Mouse (Mus musculus) lung, postnatal 25 days (tissue): ENCODE measurements around the gene Plekha7.
A peak's percentile ranks its signal among the peaks of the same experiment; 100 is the strongest.

ENCODE experiments used
- DNase-seq: peaks from one replicate; pipeline ENCODE4 v3.0.0; 2022; ENCODE audit warnings: low spot score

Plekha7 gene

DNA sequence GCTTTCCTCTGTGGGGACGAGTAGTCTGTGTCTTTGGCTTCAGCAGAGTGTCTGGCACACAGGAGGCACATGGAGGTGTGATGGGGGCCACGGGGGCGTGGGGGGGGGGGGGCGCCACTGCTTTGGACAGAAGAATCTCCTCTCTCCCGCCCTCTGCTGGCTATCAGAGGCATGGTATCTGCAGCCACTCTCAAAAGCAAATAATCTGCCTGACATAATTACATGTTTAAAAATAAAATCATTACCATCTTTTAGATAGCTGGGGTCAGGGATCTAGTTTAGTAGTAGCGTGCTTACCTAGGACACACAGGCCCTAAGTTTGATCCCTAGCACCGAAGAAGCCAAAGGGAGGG is 60.8 kb downstream of the Plekha7 start:
- peak; percentile 14 for DNase-seq

DNA sequence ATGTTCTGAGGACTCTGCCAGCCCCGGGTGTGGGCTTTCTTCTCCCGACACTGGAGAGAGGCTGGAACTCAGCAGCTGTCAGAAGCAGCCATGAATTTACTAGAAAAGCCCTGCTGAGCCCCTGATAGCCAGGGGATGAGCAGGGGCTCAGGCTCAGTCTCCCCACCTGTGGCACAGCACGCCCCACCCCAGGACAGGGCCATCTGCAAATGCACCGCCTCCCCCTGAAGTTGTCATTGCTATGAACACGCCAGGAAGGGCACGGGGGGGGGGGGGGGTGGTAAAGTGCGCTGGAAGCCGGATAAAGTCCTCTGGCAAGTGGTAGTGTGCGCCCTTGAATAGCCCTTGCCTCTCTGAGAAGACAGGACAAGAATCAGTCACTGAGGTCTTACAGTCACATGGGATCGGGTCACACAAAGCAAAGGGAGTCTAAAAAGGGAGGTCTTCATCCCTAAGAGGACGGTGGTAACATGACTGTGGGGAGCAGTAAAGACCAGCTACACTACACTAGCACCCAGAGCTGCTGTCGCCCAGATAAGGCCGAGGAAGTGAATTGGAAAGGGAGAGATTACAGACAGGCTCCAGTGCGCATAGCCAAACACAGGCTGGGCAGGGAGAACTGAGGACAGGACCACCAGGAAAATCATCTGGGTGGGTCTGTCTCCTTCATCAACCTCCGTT is 61.3 kb downstream of the Plekha7 start:
- DNase-seq: no peak

DNA sequence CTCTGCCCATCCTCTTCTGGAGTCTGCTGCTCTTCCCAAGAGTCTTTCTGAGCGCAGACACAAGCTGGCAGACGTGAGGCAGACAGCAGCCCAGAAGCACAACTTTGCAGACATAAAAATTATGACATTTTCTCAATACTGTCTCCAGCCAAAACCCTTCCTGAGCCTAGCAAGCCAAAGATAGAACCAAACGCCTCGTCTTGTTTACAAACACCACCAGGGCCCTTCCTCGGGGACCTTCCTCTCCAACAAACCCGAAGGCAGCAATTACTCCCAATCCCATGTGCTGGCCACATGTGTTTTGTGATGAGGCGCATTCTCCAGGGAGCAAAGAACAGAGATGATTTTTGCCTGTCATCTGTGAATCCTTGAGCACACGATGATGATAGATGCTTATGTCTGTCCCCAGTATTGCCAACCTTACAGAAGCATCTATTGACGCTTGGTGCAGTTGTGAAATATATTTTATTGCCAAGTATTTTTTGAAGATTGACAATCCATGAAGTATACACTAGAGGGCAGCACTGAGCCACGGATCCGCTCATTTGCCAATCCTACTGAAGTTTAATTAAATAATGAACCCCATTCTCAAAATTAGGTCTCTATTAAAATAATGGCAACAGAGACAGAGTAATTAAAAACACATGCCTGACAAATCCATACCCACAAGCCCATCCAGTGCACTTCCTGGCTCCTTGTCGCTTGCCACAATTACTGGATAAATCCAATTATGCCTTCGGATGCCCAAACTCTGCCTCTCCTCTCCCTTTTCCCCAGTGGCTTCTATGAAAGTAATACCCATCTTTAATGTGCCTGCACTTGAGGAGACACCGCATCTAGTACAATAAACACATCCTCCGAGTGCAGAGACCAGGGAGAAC is 62.1 kb downstream of the Plekha7 start:
- peak; percentile 38 for DNase-seq

DNA sequence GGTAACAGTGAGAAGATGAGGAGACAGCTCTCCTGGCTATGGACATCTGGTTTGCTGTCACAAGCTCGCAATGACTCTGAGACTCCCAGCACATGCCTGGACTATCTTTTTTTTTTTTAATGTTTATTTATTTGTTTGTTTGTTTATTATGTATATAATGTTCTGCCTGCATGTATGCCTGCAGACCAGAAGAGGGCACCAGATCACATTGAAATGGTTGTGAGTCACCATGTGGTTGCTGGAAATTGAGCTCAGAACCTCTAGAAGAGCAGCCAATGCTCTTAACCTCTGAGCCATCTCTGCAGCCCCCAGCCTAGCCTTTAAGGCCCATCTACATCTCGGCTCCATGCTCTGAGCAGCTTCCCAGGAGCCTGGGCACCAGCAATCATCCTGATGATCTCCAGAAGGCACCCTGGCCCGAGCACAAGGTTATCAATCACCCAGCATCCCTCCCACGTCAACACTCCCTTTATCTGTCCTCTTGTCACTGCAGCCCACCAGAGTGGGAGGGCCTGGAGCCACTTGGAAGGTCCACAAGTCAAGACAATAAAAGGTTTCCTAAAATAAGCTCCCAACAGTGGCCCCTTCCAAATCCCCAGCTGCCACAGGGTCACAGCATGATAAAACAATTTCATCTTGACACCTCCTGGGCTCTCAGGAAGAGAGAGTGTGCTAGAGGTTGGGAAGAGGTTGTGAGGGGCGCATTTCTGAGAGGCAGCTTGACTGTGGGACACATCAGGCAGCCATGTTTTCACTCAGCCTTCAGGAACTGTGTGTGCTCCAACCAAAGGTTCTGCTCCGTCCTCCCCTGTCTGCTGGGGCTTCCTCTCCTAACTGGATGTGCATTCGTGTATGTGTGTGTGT is 63.6 kb downstream of the Plekha7 start:
- DNase-seq: no peak

DNA sequence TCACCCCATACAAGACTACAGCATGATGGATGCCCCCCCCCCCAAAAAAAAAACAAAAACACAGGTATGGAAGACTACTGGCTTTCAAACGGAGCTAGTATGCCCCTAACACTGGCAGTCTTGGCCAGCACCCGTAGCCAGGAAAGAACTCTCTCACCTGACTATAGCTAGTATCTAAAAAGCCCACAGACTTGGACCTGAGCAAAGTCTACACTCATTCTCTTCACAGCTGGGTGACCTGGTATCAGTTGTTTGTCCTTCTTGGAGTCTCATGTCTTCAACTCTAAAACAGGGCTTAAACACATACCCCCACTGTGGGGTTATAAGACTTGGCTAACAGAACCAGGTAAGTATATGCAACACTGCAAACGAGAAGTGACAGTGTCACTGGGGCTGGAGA is 65.4 kb downstream of the Plekha7 start:
- no peak for DNase-seq

DNA sequence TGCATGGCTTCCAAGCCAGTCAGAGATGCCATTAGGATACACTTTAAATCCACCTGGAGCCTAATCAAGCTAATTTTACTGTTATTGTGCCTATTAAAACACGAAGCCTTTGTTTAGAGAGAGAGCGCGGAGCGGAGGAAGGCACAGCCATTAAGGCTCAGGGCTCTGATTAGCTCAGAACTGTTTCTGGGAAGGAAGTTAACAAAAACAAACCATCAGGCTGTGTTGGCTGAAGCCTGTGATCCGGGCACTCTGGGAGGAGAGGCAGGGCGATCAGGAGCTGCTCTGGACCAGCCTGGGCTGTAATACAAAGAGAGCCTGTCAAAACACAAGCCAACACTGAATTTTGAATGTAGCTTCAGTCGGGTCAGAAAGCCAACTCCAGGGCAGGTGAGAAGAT is 66.6 kb downstream of the Plekha7 start:
- no peak for DNase-seq

DNA sequence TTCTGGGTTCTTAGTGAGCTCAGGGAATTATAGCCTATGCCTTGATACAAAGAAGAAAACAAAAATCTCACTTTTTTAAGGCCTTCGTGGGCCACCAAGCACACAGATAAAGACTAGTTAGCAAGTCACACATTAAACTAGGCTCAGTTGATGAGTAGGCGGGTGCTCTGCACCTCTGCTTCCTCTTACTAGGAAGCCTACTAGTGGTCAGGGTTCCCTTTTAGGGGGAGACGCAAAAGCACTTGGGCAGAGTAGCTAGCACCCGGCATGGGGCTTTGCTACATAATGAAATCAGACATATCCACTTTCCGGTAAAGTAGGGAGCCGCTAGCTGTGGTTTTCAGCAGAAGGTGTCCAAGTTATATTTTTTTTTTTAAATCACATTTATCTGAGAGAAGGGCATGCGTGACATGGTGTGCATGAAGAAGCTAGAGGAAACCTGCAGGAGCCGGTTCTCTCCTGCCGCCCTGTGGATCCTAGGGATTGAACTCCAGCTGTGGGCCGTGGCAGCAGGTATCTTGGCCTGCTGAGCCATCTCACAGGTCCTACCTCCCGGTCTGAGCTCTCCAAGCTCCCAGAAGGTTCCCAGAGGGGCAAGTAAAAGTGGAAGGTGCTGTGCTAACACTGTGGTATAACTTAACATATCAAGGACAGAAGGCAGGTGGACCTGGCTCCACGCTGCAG is 67.2 kb downstream of the Plekha7 start:
- no peak for DNase-seq

DNA sequence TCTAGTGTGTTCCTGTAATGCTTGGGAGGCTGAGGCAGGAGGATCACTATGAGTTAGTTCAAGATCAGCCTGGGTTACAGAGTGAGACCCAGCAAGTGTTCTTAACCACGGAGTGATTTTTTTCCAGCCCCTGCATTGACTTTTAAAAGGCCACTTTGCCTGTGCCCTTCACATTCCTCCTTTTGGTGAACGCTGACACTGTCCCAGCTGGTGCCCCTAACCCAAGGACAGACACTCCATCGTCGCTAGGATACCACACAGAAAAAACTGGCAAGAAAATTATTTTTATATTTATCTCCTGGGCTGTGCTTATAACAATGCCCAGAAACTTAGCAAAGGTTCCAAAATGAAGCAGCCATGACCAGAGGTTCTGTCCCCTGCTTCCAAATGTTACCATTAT is 67.8 kb downstream of the Plekha7 start:
- no peak for DNase-seq

DNA sequence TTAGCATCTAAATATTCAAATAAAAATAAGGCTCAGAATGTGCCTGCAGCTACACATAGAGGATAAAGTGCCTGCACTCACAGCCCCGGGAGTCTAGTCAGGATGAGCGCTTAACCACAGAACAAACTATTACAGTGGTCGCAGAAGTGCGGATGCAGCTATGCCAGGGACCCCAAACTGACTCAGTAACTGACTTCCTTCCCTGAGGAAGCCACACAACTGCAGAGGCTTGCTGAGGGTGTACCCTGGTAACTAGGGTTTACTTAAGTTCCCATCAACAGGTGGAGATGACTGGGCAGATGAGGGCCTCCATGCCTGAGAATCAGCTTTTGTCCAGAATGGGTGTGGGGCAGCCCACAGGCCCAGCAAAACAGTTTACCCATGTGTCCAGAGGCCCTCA is 69.9 kb downstream of the Plekha7 start:
- no peak for DNase-seq

DNA sequence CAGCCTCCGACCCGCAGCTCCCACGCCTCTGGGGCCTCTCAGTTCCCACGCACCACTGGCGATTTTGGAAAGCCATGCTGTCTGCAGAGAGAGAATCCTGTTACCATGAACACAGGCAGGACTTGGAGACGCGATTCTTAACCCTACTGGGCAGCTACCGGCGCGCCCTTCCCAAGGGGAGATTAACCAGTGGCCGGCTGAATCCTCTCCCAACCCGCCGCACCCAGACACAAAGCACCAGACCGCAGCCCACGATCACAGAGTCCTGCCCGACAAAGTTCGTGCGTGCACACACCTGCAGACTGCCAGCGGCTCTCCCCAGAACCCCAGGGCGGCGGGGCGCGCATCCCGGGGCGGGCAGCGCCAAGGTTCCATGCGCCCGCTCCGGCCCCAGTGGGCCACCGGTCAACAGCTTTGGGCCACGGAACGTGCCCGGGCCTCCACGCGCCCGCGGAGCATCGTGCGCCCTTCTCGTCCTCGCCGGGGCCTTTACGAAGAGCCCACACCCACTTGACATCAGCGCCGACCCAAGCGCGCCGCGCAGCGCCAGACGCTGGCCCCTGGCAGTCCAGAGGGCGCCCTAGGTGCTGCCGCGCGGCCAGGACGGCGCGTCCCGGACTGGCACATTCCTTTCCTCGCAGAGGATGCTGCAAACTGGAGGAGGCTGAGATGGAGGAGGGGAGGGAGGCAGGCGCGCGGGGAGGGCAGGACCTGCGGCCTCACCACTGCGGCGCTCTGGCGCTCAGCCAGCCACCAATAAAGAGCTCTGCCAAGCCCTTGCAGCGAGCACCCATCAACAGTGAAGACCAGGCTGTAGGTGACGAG is 70.8 kb downstream of the Plekha7 start:
- peak; percentile 28 for DNase-seq

DNA sequence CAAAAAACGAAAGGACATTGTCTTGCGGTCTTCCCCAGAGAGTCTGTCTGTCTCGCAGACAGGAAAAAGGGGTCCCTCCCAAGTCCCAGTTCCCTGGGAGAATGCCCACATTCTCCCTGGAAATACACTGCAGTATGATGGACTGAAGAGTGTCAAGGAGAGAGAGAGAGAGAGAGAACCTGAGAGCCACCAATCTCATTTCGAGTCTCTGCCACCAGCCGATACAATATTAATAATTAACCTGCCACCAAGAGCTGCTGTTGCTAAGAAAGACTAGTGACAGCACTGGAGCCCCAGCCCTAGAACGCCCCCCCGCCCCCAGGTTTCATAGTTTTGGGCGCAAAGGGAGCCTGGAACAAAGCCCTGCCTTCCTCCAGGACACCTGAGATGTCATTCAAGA is 71.6 kb downstream of the Plekha7 start:
- no peak for DNase-seq

DNA sequence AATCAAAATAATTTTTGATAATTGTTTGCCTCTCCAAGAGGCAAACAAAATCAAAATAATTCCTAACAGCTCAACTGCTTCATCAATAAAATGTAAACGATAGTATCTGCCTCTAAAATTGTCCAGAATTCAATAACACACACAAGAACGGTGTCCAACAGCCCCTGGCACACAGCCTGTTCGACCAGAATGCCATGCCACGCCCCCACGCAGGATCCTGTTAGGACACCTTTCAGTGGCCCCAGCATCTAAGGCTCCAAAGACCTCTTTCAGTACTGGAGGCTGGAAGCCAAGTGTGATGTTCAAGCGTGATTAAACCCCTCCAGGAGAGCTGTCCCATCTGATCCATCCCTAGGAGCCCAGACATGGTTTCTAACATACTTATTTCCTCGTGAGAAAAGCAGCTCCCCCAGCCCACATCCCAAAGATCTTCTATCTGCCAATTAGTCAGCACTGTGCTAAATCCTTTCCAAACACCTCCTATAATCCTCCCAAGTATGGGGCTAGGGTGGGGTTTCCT is 73.8 kb downstream of the Plekha7 start:
- no peak for DNase-seq

DNA sequence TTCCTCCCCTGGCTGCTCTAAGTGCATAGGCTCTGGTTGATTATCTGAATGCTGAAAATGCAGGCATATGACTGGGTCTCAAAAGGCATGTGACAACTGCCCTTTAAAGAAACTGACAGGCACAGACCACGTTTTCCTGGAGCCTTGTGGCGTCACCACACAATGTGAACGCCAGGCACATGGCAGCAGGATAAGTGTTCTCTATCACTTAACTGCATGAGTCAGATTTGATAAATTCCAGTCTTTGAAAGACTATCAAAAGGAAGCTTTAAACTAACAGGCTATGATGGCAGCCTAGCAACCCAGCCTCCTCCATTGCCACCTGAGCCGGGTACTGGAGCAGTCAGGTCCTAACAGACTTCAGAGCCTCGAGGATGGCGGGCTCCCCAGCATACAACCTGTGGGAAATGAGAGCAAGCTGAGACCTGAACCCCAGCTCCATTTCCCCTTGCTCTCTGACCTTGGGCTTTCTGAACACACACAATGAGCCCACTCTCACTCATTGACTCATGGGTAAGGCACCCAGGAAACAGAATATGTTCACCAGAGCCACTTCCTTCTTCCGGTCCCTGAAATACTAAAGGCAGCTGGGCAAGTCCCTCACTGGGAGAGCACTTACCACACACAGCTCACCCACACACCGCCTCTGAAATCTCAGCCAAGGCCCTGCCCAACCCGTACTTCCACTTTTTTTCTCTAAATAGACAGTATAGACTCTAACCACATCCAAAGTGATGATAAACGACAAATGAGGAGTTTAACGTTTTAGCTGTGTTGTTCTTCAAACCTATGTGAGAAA is 77.2 kb downstream of the Plekha7 start:
- peak; percentile 48 for DNase-seq

DNA sequence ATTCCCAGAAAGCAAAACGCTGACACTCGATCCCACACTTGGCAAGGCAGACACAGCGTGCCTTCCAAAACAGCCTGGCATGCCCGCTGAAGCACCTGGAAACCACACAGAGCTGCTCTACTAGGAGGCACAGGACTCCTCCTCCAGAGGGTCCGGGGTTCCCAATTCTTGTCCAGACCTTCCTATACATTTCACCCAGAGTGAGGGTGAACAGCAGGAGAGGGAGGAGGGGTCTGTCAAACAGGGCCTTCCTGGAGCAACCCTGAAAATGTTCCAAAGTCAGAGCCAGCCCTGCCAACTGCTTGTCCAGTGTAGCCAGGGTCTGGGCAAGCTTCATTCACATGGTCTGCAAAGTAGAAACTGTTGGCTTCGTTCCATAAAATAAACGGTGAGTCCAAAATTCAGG is 81.3 kb downstream of the Plekha7 start:
- DNase-seq: no peak

DNA sequence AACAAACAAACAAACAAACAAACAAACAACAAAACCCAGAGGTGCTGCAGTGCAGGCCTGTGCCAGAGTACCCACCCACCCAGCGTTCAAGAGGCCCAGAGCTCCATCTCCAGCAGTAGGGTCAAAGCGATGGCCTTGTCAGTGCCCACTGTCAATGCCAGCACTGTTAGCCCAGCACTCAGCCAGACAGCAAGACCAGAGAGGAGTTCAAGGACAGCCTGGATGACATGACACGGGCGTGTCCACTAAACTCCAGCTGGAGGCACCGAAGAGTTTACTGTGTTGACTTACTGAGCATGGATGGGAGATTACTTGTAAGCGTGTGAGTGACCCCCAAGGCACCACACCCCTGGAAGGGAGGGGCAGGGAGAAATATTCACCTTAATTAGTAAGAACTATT is 81.9 kb downstream of the Plekha7 start:
- no peak for DNase-seq

DNA sequence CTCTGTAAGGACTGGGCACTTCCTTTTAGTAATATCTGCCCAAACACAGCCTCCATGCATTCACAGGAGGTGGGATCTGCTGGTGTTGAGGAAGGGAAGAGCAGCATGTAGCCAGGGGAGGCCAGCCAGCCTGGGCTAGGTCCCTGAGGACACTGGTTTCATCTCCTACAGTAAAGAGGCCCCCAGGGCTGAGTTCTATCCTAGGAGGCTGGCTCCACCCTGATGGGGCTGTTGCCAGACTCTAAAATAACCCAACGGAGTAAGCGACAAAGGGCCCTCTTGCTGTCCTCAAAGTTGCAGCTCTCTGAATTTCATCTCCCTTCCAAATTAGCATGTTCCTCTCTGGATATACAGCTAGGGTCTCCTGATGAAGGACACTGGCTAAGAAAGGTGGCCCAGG is 83.6 kb downstream of the Plekha7 start:
- no peak for DNase-seq

DNA sequence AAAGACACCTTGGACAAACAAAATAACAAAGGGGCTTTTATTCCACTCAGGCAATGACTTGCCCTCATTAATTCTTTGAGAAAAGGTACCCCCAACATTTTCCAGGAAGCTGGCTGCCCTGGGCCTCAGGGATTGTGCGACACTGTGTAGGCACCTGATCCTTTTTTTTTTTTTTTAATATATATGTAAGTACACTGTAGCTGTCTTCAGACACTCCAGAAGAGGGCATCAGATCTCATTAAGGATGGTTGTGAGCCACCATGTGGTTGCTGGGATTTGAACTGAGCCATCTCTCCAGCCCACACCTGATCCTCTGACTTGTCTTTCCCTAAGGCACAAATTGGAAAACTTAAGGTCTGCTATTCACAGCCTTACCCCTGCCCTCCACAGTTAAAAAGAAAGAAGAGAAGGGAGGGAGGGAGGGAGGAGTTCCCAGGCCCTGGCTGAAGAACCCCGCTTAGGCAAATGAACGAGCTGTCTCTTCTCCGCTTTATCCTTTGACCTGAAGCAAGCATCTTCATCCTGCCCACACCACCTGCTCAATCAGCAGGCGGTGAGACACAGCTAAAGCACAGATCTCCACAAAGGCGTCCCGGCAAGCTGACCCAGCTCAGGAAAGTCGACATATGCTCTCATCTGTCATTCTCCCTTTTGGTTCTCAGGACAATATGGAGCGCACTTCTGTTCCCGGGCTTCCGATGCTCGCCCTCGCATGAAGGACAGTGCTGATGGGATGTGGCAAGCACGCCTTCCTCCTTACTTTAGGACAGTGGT is 85.0 kb downstream of the Plekha7 start:
- DNase-seq: no peak

DNA sequence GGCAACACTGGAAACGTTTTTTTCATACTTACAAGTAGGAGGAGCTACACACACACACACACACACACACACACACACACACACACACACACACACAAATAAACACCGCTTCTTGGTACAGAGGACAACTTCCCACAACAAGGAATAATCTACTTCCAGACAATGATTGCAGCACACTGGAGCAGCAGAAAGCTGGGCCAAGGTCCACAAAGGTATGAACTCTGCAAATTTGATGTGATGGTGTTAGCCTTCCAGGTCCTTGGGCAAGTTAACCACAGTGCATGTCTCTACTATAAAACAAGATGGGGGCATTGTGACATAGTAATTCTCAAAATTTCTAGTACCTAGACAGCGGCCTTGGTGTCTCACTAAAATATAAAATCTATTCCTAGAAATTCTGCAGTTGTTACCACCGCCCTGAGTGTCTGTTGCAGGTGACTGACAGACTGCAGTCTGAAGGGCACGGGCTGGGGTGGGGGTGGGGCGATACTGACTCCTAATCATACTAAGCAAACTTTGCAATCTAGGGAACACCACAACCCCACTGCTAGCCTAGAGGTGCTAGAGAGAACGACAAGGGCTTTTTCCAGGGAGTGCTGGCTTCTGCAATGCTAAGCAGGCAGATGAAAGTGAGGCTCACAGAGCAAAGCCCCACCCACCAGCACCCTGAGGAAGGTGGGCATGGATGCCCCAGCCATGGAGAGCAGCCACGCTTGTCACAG is 85.7 kb downstream of the Plekha7 start:
- no peak for DNase-seq

DNA sequence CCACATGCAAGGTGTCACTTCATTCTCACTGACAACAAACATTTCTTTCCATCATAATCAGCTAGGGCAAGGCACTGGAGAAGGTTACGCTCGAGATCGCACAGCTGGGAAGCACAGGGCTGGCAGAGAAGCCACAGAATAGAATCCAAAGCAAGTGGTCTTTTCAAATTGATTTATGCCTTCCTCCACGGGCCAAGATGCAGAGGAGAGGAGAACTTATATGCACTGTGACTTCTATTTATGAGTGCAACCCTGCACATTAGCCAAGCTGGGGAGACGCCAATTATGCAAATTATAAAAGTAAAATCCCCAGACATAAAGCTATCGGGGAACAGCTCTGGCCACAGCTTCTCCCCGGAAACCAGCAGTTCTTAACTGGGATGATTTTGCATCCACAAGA is 86.3 kb downstream of the Plekha7 start:
- DNase-seq: no peak
